Mouse (Mus musculus) hindbrain, embryonic 10.5 days (tissue): ENCODE data around the gene Egf. TPM values are rescaled to one million over a fixed set of nuclear protein-coding genes. Genes with fewer than 3 reads are reported as not detected.
A peak's percentile ranks its signal among the peaks of the same experiment; 100 is the strongest.
"Not testable (repeated sequence)": the region's sequence is repeated elsewhere in the genome, so short reads cannot be mapped to it uniquely, and the experiment has no call there.

Source experiments
- DNase-seq: peaks from one replicate; pipeline ENCODE4 v3.0.0-alpha.2; 2017; ENCODE audit warnings: low spot score
- H3K27ac ChIP-seq: fragments of 300-500 bp; sonication (generic); 2 replicates; pipeline ENCODE4 v1.5.1; 2016; ENCODE audit warnings: mild to moderate bottlenecking, moderate library complexity
- H3K27me3 ChIP-seq: fragments of 300-500 bp; sonication (generic); 2 replicates; pipeline ENCODE4 v1.6.1; 2016; ENCODE audit warnings: mild to moderate bottlenecking; ENCODE audit not compliant: poor library complexity, insufficient read depth, severe bottlenecking
- H3K36me3 ChIP-seq: fragments of 300-500 bp; sonication (generic); 2 replicates; pipeline ENCODE4 v1.6.1; 2016; ENCODE audit warnings: mild to moderate bottlenecking, moderate library complexity
- H3K4me1 ChIP-seq: fragments of 300-500 bp; sonication (generic); replicated peaks from 2 replicates; pipeline ENCODE4 v1.6.1; 2016; ENCODE audit warnings: mild to moderate bottlenecking
- H3K4me3 ChIP-seq: fragments of 300-500 bp; sonication (generic); 2 replicates; pipeline ENCODE4 v1.5.1; 2016; ENCODE audit warnings: mild to moderate bottlenecking, moderate library complexity
- H3K9me3 ChIP-seq: fragments of 300-500 bp; sonication (generic); 2 replicates; pipeline ENCODE4 v1.6.1; 2016; ENCODE audit warnings: mild to moderate bottlenecking, moderate library complexity
- WGBS: fragments of 180-500 bp; shearing (Covaris S2); methylation state at CpG from one replicate; pipeline ENCODE4 v1.1.7; 2016; 5-methylcytosine and 5-hydroxymethylcytosine counted together
- polyA plus RNA-seq: library from polyadenylated mRNA; unstranded; fragments of >200 nt; fragmentation: Nextera tagmentation; extraction: Ambion mirVana; gene quantifications from 2 replicates; pipeline ENCODE4 v1.2.1, GENCODE M21; 2016

The Egf gene
- 1.3 and 2.4 TPM in 2 replicates for polyA plus RNA-seq

DNA sequence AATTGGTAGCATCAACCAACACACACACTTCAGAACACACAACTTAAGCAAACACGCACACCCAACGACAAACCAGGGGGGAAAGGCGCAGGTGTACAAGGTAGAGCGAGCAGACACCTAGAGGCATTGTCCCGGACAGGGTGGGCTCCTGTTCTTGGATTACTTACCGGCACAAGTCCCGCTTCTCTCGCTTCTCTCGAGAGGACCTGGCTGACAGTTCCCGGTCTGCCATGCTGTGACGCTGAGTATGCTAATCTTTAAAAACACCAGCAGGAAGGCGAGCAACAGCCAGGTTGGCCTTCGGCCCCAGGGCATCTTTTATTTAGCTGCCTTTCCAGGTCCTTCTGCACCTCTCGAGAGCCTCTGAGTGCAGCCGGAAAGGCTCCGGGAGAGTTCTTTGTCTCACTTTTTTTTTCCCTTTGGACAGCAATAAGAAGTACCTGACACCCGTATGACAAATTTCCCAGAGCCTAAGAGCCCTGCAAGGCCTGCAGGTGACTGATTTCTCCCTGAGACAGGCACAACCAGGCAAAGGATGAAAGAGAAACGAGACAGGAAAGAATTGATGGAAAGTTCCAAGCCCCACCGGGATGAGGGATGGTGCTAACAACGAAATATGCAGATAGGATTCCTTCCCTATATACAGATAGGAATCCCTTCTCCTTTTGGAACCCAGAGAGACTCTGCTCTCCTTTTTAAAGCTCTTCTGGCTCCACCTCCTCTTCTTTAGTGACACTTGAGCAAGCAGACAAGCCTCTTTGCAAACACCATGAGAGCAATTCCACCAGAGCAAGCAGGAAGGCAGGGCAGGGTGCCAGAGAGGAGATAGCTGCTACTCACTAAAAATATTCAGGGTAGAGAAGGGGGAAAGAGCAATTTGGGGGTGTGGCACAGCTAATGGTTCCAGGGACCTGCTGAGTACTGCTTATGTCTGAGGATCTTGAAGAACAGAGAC is at the start of gene Egf:
Gene Egf, minus strand, starts transcription at position 667 of the 955 bp plus-strand sequence.
- no peak for DNase-seq

DNA sequence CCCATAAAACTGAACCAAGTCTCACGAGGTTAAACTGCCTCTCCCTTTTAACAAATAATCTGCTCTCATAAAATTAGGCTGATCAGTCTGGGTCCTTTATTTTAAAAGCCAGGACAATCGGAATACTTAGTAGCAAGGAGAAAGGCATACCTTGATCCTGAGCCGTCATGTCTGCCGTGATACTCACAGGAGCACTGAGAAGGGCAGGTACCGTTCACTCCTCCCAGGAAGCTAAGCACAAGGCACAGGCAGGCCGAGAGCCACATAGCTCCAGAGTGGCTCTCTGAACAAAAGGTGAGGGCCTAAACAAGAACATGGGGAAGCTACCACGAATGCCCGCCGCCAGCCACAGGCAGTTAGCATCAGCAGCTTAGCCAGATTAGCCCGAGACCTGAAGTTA is 48.6 kb upstream of the Egf start, which contains the start of gene Lrit3:
Gene Lrit3, minus strand, starts transcription at position 266 of the 400 bp plus-strand sequence.
- no peak for DNase-seq
- WGBS: 90% methylated on average over 10 of the region's 10 CpGs

More for the DNA sequence above, at the start of gene Egf:
- H3K9me3 ChIP-seq: peaks cover 4% of the 10 kb centered on the region; the same call in 1 of the 2 replicates
- H3K27ac ChIP-seq: peak within 1 kb of the TSS; percentile 24; the same call in 1 of the 2 replicates
- H3K4me1 ChIP-seq: peaks cover 17% of the 10 kb centered on the region
- WGBS: 12% methylated on average over 20 of the region's 20 CpGs
- no peaks in the 10 kb centered on the region for H3K36me3 ChIP-seq
- peak within 1 kb of the TSS; percentile 41 for H3K4me3 ChIP-seq
- peaks cover 22% of the 10 kb centered on the region for H3K27me3 ChIP-seq

DNA sequence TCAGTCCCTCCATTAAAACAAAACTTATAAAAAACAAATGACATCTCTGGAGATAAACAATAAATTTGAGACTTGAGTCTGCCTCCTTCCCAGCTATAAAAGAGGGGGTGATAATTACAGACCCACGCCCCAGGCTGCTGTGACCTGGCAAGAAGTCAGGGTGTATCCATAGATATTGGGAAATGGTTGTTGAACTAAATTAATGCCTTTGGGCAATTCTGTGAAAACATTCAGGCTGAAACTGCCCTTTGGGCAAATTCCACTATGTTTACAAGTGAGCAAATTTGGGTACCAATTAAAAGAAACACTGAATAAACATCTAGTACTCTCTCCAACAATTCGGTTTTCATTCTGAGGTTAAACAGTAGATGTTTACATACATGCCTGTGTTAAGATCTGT is 43.9 kb upstream of the Egf start:
- Histone ChIP-seq H3K4me3 (no peak overlapping the region), H3K4me1 (no peaks in the 10 kb centered on the region), H3K9me3 (no peaks in the 10 kb centered on the region), H3K27ac (no peak overlapping the region), H3K36me3 (no peaks in the 10 kb centered on the region), H3K27me3 (no peaks in the 10 kb centered on the region)
- WGBS: 88% methylated on average over 2 of the region's 2 CpGs
- no peak for DNase-seq

More for the DNA sequence above, 48.6 kb upstream of the Egf start, which contains the start of gene Lrit3:
- Histone ChIP-seq H3K27me3 (no peaks in the 10 kb centered on the region), H3K27ac (no peak within 1 kb of the TSS), H3K4me3 (no peak within 1 kb of the TSS), H3K9me3 (no peaks in the 10 kb centered on the region), H3K4me1 (no peaks in the 10 kb centered on the region), H3K36me3 (no peaks in the 10 kb centered on the region)

DNA sequence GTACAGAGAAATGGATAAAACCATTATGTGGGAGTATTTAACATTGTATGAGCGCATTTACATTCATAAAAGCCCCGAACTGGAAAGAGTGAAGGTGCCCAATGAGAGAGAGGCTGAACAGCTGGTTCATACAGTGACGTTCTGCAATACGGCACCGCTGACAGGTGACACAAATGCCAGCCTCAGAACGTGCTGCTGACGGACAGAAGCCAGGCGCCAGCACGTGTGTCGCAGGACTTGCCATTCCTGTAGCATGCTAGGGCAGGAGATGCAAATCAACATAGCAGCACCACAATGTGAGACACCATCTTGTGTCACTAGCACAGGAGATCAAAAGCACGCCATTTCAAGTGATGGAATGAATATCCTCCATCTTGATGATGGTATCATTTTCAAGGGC is 43.4 kb upstream of the Egf start:
- no peaks in the 10 kb centered on the region for H3K27me3 ChIP-seq
- WGBS: 89% methylated on average over 11 of the region's 11 CpGs
- H3K4me1 ChIP-seq: no peaks in the 10 kb centered on the region
- no peak overlapping the region for H3K4me3 ChIP-seq
- H3K9me3 ChIP-seq: no peaks in the 10 kb centered on the region
- DNase-seq: no peak
- no peaks in the 10 kb centered on the region for H3K36me3 ChIP-seq
- H3K27ac ChIP-seq: no peak overlapping the region

DNA sequence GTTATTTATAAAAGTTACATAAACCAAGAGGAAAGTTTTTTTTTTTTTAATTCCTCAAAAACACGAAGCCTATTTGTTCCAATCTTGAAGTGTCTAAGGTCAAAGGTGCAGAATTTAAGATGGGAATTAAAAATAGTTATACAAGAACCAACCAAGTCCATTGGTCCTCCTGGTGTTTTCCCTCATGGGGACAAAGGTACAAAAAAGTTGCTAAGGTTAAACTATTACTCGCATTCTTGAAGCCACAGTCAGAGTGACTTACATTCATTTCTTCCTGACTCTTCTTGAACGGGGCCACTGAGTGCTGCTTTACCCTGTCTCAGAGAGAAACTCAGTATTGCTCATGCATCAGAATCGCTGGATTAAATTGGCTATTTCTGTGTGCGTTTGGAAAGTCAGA is 42.2 kb upstream of the Egf start:
- H3K4me1 ChIP-seq: no peaks in the 10 kb centered on the region
- H3K27me3 ChIP-seq: no peaks in the 10 kb centered on the region
- WGBS: 85% methylated on average over 5 of the region's 5 CpGs
- H3K4me3 ChIP-seq: no peak overlapping the region
- DNase-seq: no peak
- H3K9me3 ChIP-seq: no peaks in the 10 kb centered on the region
- no peaks in the 10 kb centered on the region for H3K36me3 ChIP-seq
- H3K27ac ChIP-seq: no peak overlapping the region

DNA sequence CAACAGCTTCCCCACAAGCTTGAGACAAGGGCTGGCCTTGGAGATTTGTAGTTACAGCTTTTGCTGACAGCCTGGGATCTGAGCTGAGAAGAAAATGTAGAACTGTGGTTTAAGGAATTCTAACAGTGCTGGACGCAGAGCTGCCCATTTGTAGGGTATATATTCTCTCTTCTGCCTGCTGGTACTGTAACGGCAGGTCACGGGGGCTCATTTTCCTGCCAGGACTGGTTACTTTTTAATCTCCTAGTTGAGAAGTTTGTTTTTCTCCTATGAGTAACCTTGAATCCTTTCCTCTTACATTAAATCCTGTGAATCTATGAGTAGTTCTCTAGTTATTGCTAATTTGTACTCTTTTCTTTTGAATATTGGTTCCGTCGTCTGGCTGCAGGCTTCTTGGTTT is 38.7 kb upstream of the Egf start:
- WGBS: 89% methylated on average over 5 of the region's 5 CpGs
- Histone ChIP-seq H3K27ac (no peak overlapping the region), H3K36me3 (no peaks in the 10 kb centered on the region), H3K4me1 (no peaks in the 10 kb centered on the region), H3K4me3 (no peak overlapping the region), H3K9me3 (no peaks in the 10 kb centered on the region), H3K27me3 (no peaks in the 10 kb centered on the region)
- no peak for DNase-seq

DNA sequence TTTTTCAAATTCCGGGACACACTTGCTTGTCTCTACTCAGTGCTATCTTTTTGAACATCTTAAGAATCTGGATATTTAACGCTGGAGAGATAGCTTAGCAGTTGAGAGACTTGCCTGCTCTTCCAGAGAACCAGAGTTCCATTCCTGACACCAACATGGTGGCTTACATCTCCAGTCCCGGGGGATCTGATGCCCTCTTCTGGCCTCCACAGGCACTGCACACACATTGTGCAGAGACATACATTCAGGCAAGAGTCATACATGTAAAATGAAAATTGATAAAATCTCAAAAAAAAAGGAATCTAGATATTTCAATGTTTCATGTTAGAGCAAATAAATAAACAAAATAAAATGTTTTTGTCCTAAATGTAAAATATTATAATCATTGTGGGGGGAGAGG is 27.6 kb upstream of the Egf start:
- no peak for DNase-seq
- 90% methylated on average over 3 of the region's 3 CpGs for WGBS
- Histone ChIP-seq H3K4me1 (no peaks in the 10 kb centered on the region), H3K27me3 (no peaks in the 10 kb centered on the region), H3K36me3 (no peaks in the 10 kb centered on the region), H3K4me3 (no peak overlapping the region), H3K9me3 (no peaks in the 10 kb centered on the region), H3K27ac (no peak overlapping the region)

DNA sequence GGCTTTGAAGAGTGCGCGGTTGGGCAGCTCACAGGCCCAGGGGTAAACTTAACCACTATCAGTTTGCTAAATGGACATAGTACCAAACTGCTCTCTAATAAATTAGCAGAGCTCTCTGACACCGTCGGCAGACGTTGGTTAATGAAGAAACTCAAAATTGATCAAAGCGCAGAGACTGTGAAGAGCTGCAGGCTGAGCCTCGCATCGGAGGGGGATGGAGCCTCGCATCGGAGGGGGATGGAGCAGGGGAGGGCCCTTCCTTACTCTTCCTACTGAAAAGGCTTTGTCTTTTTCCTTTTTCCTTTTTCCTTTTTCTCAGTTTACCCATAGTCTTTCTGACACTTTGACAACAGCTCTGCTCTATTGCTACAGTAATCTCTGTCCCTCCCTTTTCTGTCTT is 26.3 kb upstream of the Egf start:
- H3K27me3 ChIP-seq: no peaks in the 10 kb centered on the region
- no peak overlapping the region for H3K4me3 ChIP-seq
- no peaks in the 10 kb centered on the region for H3K4me1 ChIP-seq
- DNase-seq: no peak
- H3K36me3 ChIP-seq: no peaks in the 10 kb centered on the region
- no peak overlapping the region for H3K27ac ChIP-seq
- WGBS: 52% methylated on average over 10 of the region's 10 CpGs
- no peaks in the 10 kb centered on the region for H3K9me3 ChIP-seq

DNA sequence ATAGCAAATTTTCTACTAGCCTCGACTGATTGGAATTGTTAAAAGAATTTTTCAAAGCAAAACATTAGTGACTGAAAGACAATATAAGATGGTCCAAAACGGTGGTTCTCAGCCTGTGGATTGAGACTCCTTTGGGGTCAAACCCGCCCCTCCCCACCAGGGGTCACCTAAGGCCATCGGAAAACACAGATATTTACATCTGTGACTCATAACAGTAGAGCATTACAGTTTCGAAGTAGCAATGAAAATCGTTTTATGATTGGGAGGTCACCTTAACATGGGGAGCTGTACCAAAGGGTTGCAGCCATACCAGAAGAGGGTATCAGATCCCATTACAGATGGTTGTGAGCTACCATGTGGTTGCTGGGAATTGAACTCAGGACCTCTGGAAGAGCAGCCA is 16.1 kb upstream of the Egf start:
- Histone ChIP-seq H3K4me1 (no peaks in the 10 kb centered on the region), H3K4me3 (no peak overlapping the region), H3K36me3 (no peaks in the 10 kb centered on the region), H3K9me3 (no peaks in the 10 kb centered on the region), H3K27me3 (no peaks in the 10 kb centered on the region), H3K27ac (no peak overlapping the region)
- DNase-seq: no peak
- WGBS: 78% methylated on average over 6 of the region's 6 CpGs

DNA sequence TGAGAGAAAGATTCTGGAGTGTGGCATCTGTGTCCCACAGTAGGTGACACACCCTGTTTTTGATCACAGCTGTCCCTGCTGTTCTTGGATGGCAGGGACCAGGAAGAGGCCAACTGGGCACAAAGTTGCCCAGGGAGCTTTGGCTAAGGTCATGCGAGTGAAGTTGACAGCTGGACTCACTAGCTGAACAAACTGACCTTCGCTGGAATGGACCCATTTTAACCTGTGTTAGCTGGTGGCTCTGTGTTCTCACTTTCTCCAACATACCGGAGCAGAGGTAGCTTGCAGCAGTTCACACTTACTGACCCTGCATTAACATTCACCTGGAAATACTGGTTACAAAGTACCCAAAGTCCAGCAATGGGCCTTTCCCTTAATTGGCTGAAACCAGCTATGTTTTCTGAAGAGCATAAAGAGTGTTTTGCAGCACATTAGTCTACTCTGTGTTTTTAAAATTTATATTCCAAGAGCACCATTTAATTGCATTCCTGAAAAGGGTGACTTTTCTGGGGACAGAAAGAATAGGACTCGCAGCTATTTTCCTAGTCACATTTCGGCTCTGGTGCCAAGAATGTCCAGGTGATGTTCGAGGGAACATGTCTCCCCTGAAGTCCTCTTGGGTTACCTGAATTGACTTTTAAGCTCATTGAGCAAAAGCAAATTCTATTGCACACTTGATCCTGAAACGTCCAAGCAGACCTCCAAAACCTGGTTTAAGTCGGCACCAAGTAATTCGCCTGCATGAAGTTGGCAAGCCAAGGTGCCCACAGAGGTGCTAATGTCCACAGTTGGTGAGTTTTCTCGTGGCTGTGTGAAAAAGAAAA is 12.1 kb upstream of the Egf start:
- 87% methylated on average over 10 of the region's 10 CpGs for WGBS

DNA sequence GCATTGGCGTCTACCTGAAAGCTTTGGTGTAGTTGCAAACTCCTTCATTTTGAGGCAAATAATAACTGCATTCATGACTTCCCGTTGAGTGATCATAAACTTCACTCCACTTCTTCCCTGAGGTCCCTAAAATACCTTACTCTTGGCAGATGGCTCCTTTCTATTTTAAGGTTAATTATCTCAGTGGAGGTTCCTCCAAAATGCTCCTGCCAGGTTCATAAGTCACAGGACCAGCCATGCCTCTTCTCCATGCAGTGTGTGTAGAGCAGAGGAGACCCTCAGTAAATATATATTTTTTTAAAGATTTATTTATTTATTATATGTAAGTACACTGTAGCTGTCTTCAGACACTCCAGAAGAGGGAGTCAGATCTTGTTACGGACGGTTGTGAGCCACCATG is 11.0 kb upstream of the Egf start:
- no peak for DNase-seq
- Histone ChIP-seq H3K9me3 (no peaks in the 10 kb centered on the region), H3K27me3 (no peaks in the 10 kb centered on the region), H3K36me3 (no peaks in the 10 kb centered on the region), H3K4me3 (no peak overlapping the region), H3K27ac (no peak overlapping the region), H3K4me1 (no peaks in the 10 kb centered on the region)
- WGBS: 89% methylated on average over 4 of the region's 4 CpGs

More for the DNA sequence above, 12.1 kb upstream of the Egf start:
- no peaks in the 10 kb centered on the region for H3K27me3 ChIP-seq
- H3K9me3 ChIP-seq: no peaks in the 10 kb centered on the region
- no peak for DNase-seq
- no peak overlapping the region for H3K4me3 ChIP-seq
- H3K27ac ChIP-seq: no peak overlapping the region
- no peaks in the 10 kb centered on the region for H3K36me3 ChIP-seq
- no peaks in the 10 kb centered on the region for H3K4me1 ChIP-seq

DNA sequence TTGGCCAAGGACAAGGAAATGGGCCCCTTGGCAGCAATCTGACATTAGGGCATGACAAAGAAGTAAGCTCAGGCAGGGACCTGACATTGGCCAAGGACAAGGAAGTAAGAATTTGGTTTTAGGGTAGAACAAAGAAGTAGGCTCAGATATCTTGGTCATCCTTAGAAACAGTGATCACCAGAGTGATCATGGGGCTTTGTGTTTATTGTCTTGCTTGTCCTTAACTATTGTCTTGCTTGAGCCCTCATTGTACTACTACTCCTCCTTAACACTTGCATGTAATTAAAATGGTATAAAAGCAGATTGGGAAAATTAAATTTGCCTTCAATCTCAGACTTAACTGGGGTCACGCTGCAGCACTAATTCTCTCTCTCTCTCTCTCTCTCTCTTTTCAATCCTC is 2.5 kb upstream of the Egf start:
- H3K36me3 ChIP-seq, H3K4me3 ChIP-seq, DNase-seq, H3K27ac ChIP-seq, H3K9me3 ChIP-seq: not testable (repeated sequence)
- 86% methylated on average over 1 of the region's 1 CpGs for WGBS
- H3K27me3 ChIP-seq: peaks cover 22% of the 10 kb centered on the region
- H3K4me1 ChIP-seq: peaks cover 17% of the 10 kb centered on the region

DNA sequence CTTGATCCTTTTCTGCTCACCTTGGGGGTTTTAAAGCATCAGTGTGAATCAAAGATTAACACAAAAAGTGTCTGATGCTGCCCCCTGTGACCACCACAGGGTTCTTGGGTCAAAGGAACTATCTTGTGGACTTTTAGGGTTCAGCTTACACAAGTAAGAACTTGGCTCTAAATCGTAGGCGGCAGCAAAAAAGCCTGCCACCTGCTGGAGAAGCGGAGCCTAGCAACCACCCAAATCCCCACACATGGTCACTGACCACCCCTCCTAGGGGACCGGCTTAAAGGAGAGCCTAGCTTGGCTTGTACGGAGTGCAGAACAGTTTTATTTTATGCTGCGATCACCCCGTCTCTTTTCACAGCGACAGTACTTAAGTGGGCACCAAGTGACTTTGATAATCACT is 10.3 kb downstream of the Egf start:
- DNase-seq: peak; percentile 50
- no peak overlapping the region for H3K4me3 ChIP-seq
- H3K36me3 ChIP-seq: no peaks in the 10 kb centered on the region
- H3K27me3 ChIP-seq: no peaks in the 10 kb centered on the region
- H3K4me1 ChIP-seq: no peaks in the 10 kb centered on the region
- no peak overlapping the region for H3K27ac ChIP-seq
- WGBS: 51% methylated on average over 8 of the region's 8 CpGs
- H3K9me3 ChIP-seq: no peaks in the 10 kb centered on the region
